Mouse (Mus musculus) G1E (cell line): ENCODE results near the gene Olfr545.

Experiments
- CTCF ChIP-seq: IDR thresholded peaks from 2 replicates; pipeline ENCODE4 v1.5.1; 2012; ENCODE audit warnings: low read depth, low read length, inconsistent platforms, mixed read lengths
- GATA1 ChIP-seq: IDR thresholded peaks from 2 replicates; pipeline ENCODE4 v1.6.1; 2012; ENCODE audit warnings: borderline replicate concordance, low read length, inconsistent platforms, mixed read lengths
- GATA2 ChIP-seq: IDR thresholded peaks from 2 replicates; pipeline ENCODE4 v1.6.1; 2012; ENCODE audit warnings: low read depth, low read length, inconsistent platforms, borderline replicate concordance
- POLR2AphosphoS5 ChIP-seq: IDR thresholded peaks from 2 replicates; pipeline ENCODE4 v1.6.1; 2012; ENCODE audit warnings: low read depth, low read length, inconsistent platforms; ENCODE audit not compliant: insufficient replicate concordance
- TAL1 ChIP-seq: conservative IDR thresholded peaks from 2 replicates; pipeline ENCODE4 v1.6.1; 2012; ENCODE audit warnings: low read depth, low read length, inconsistent platforms, mixed read lengths

- TF ChIP-seq CTCF (no peak), GATA1 (no peak), POLR2AphosphoS5 (no peak), TAL1 (no peak), GATA2 (no peak)
Measured at GRCm38 (mm10) chr7:102517051-102517335, 17.6 kb upstream of the Olfr545 start.
